Mouse (Mus musculus) liver, adult 2 months (tissue): ENCODE measurements at regions not wholly inside any gene's neighbourhood (a gene's known extent, or its start where the extent isn't known, plus 50 kb on each side); places are given as distances from the start of the nearest gene placed in this dataset.

Source experiments
- CTCF ChIP-seq: fragments of 200-500 bp; IDR thresholded peaks from 2 replicates; pipeline ENCODE4 v1.5.1; 2011; ENCODE audit warnings: low read depth, low read length, control low read depth
- POLR2A ChIP-seq: fragments of 200-500 bp; IDR thresholded peaks from 2 replicates; pipeline ENCODE4 v1.6.1; 2011; ENCODE audit warnings: low read length, control low read depth; ENCODE audit not compliant: insufficient read depth; ENCODE audit errors: extremely low read depth

DNA sequence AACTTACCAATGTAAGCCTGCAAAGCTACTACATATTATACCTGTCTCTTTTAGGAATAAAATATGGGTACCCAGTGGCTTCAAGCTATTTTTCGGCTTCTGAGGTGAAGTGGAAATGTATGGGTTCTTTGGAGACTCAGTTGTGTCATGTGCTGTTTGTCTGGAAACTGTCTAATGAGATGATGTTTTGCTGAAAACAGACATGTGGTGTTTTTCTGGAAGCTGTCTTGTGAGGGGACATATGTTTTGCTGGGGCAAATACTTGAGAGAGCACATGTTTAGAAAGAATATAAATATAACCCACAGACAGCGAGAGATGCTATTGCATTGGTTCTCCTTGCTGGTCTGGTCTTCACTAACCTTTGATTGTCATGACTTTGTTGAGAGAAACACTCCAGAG lies 365.2 kb upstream of the Tom1l1 start:
- no peak for TF ChIP-seq CTCF
- TF ChIP-seq POLR2A, result no peak
